Mouse (Mus musculus): ENCODE measurements at regions not wholly inside any gene's neighbourhood (a gene's known extent, or its start where the extent isn't known, plus 50 kb on each side); places are given as distances from the start of the nearest gene placed in this dataset.
A peak's percentile ranks its signal among the peaks of the same experiment; 100 is the strongest.

- intact Hi-C loops (cut with DNase I), result no loop called here
- no peak for DNase-seq (ENCODE audit: low spot score)
These were observed 229.9 kb upstream of the Mgmt start for GRCm38 (mm10) chr7:136664424-136665082.

- intact Hi-C loops (cut with DNase I), result no loop called here
- no peak for DNase-seq (ENCODE audit: low spot score)
These were observed 228.5 kb upstream of the Mgmt start for GRCm38 (mm10) chr7:136665901-136666300.

GRCm38 (mm10) chr7:136666707-136667106, 227.7 kb upstream of the Mgmt start:
- DNase-seq (ENCODE audit: low spot score), result no peak
- intact Hi-C loops (cut with DNase I), result no loop called here

- no peak for DNase-seq (ENCODE audit: low spot score)
- intact Hi-C loops (cut with DNase I), result no loop called here
These were observed 223.7 kb upstream of the Mgmt start for GRCm38 (mm10) chr7:136670675-136671074.

GRCm38 (mm10) chr7:136674159-136674558, 220.3 kb upstream of the Mgmt start:
- DNase-seq (ENCODE audit: low spot score), result no peak
- intact Hi-C loops (cut with DNase I), result no loop called here

GRCm38 (mm10) chr7:136675041-136675440, 219.4 kb upstream of the Mgmt start:
- intact Hi-C loops (cut with DNase I), result no loop called here
- DNase-seq (ENCODE audit: low spot score), result no peak

- DNase-seq (ENCODE audit: low spot score), result no peak
- intact Hi-C loops (cut with DNase I), result no loop called here
These were observed 218.3 kb upstream of the Mgmt start for GRCm38 (mm10) chr7:136676104-136676503.

- intact Hi-C loops (cut with DNase I), result no loop called here
- no peak for DNase-seq (ENCODE audit: low spot score)
These were observed 217.3 kb upstream of the Mgmt start for GRCm38 (mm10) chr7:136676987-136677545.

- no peak for DNase-seq (ENCODE audit: low spot score)
- intact Hi-C loops (cut with DNase I), result loop anchor here (2.0 kb wide), 1 partner anchor 201 kb away; no protein-coding TSS in a partner anchor
These were observed 204.8 kb upstream of the Mgmt start for GRCm38 (mm10) chr7:136689579-136689978.

GRCm38 (mm10) chr7:136706246-136706645, 188.2 kb upstream of the Mgmt start:
- intact Hi-C loops (cut with DNase I), result no loop called here
- DNase-seq (ENCODE audit: low spot score), result no peak

- DNase-seq (ENCODE audit: low spot score), result no peak
- intact Hi-C loops (cut with DNase I), result no loop called here
These were observed 187.0 kb upstream of the Mgmt start for GRCm38 (mm10) chr7:136707200-136708003.

GRCm38 (mm10) chr7:136708004-136708435, 186.4 kb upstream of the Mgmt start:
- intact Hi-C loops (cut with DNase I), result no loop called here
- no peak for DNase-seq (ENCODE audit: low spot score)

GRCm38 (mm10) chr7:136710653-136711052, 183.8 kb upstream of the Mgmt start:
- intact Hi-C loops (cut with DNase I), result no loop called here
- peak; percentile 26 for DNase-seq (ENCODE audit: low spot score)

GRCm38 (mm10) chr7:136712962-136713640, 181.3 kb upstream of the Mgmt start:
- DNase-seq (ENCODE audit: low spot score), result peak; percentile 17
- intact Hi-C loops (cut with DNase I), result no loop called here

- DNase-seq (ENCODE audit: low spot score), result no peak
- intact Hi-C loops (cut with DNase I), result no loop called here
These were observed 166.6 kb upstream of the Mgmt start for GRCm38 (mm10) chr7:136727628-136728402.

GRCm38 (mm10) chr7:136742171-136742570, 152.2 kb upstream of the Mgmt start:
- no peak for DNase-seq (ENCODE audit: low spot score)
- intact Hi-C loops (cut with DNase I), result no loop called here

- no peak for DNase-seq (ENCODE audit: low spot score)
- intact Hi-C loops (cut with DNase I), result no loop called here
These were observed 149.0 kb upstream of the Mgmt start for GRCm38 (mm10) chr7:136745412-136745811.

- intact Hi-C loops (cut with DNase I), result no loop called here
- DNase-seq (ENCODE audit: low spot score), result no peak
These were observed 142.9 kb upstream of the Mgmt start for GRCm38 (mm10) chr7:136751477-136751876.

- no peak for DNase-seq (ENCODE audit: low spot score)
These were observed 139.6 kb upstream of the Mgmt start for GRCm38 (mm10) chr7:136754821-136755220.

GRCm38 (mm10) chr7:136765026-136765425, 129.4 kb upstream of the Mgmt start:
- DNase-seq (ENCODE audit: low spot score), result no peak
- intact Hi-C loops (cut with DNase I), result no loop called here

More at GRCm38 (mm10) chr7:136754821-136755220, 139.6 kb upstream of the Mgmt start:
- intact Hi-C loops (cut with DNase I), result no loop called here
